Mouse (Mus musculus) midbrain, embryonic 10.5 days (tissue): Measurements from ENCODE around the gene Bpifa2. TPM values are rescaled to one million over a fixed set of nuclear protein-coding genes. Genes with fewer than 3 reads are reported as not detected.
A peak's percentile ranks its signal among the peaks of the same experiment; 100 is the strongest.

Experiments used
- DNase-seq: peaks from one replicate; pipeline ENCODE4 v3.0.0-alpha.2; 2017; ENCODE audit warnings: low spot score
- H3K27ac ChIP-seq: fragments of 300-500 bp; sonication (generic); replicated peaks from 2 replicates; pipeline ENCODE4 v1.5.1; 2016; ENCODE audit warnings: mild to moderate bottlenecking
- H3K27me3 ChIP-seq: fragments of 300-500 bp; sonication (generic); 2 replicates; pipeline ENCODE4 v1.6.1; 2016; ENCODE audit warnings: low read depth, mild to moderate bottlenecking; ENCODE audit not compliant: poor library complexity, severe bottlenecking
- H3K36me3 ChIP-seq: fragments of 300-500 bp; sonication (generic); 2 replicates; pipeline ENCODE4 v1.6.1; 2016; ENCODE audit warnings: mild to moderate bottlenecking, moderate library complexity
- H3K4me1 ChIP-seq: fragments of 300-500 bp; sonication (generic); 2 replicates; pipeline ENCODE4 v1.6.1; 2016
- H3K4me3 ChIP-seq: fragments of 300-500 bp; sonication (generic); 2 replicates; pipeline ENCODE4 v1.5.1; 2016; ENCODE audit warnings: mild to moderate bottlenecking, moderate library complexity
- H3K9me3 ChIP-seq: fragments of 300-500 bp; sonication (generic); replicated peaks from 2 replicates; pipeline ENCODE4 v1.6.1; 2016; ENCODE audit warnings: mild to moderate bottlenecking
- WGBS: fragments of 180-500 bp; shearing (Covaris S2); methylation state at CpG from one replicate; pipeline ENCODE4 v1.1.7; 2016; 5-methylcytosine and 5-hydroxymethylcytosine counted together
- polyA plus RNA-seq: library from polyadenylated mRNA; unstranded; fragments of >200 nt; fragmentation: Nextera tagmentation; extraction: Ambion mirVana; gene quantifications from 2 replicates; pipeline ENCODE4 v1.2.1, GENCODE M21; 2016

Gene Bpifa2
- polyA plus RNA-seq = not detected in 2 replicates

DNA sequence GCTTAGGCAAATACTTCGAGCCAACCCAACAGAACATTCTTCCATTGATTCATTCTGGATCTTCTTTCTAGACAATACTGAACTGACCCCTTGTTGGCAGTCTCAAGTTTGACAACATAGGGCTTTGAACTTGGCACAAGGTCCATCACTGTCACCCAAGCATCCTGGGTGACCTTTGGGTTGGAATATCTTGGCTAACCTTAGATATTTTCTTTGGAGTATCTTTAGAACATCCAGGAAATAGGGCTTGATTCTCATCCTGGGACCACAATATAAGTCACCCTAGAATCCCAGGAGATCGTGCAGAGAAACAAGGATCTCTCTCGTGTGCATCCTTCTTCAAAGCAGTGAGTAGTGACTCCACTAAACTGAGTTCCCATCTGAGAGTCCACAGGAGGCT is at the start of gene Bpifa2:
Bpifa2 (plus strand) TSS at position 301 of the 400 bp plus-strand sequence.
- no peaks in the 10 kb centered on the region for H3K9me3 ChIP-seq
- WGBS = 88% methylated on average over 3 of the region's 3 CpGs
- no peak for DNase-seq

DNA sequence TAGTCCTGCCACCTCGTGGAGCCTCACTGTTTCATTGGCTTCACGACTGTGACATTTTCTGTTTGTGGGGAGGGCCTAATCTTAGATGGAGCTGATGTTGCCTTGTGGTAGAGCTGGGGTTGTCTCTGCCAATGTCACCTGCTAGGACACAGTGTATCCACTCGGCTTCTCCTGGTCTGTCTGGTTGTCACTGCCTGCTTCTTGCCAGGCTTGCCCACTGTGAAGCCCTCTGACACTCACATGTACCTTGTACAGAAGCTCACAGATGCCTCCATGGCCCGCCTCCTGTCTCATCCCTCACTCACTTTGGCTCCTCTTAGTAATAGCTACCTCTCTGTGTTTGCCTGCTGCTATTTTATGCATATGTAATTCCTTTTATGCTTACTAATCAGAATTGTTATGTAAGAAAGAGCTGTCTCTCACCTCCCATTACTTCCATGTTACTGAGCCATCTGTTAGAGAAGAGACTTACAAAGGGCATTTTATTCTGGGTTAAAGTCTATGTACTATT is 45.2 kb upstream of the Bpifa2 start:
- Histone ChIP-seq H3K36me3 (no peaks in the 10 kb centered on the region), H3K4me1 (no peaks in the 10 kb centered on the region), H3K27me3 (no peaks in the 10 kb centered on the region), H3K27ac (no peak overlapping the region), H3K9me3 (no peaks in the 10 kb centered on the region), H3K4me3 (no peak overlapping the region)
- no peak for DNase-seq
- 84% methylated on average over 4 of the region's 4 CpGs for WGBS

More for the DNA sequence above, at the start of gene Bpifa2:
- Histone ChIP-seq H3K27me3 (no peaks in the 10 kb centered on the region), H3K36me3 (no peaks in the 10 kb centered on the region), H3K4me3 (no peak within 1 kb of the TSS), H3K4me1 (peaks cover 10% of the 10 kb centered on the region), H3K27ac (no peak within 1 kb of the TSS)

DNA sequence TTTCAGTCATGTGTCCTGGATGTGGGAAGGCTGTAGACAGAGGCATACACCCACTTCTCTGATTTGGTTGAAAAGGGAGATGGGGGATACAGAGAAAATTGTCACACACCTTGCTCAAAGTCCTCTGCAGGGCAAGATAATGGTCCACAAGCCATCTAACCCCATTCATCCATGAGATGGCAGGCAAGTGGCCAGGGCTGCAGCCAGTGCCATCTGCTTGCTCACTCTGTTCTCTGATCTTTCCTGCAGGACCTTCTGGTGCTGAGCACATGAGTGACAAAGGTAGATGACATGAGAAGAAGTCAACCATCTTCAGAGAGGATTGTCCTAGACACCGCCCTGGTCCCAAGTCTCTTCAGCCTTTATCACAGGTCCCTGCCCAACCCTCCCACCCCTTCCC is 44.7 kb upstream of the Bpifa2 start:
- WGBS = 100% methylated on average over 1 of the region's 1 CpGs
- no peak overlapping the region for H3K4me3 ChIP-seq
- no peak for DNase-seq
- no peaks in the 10 kb centered on the region for H3K36me3 ChIP-seq
- no peaks in the 10 kb centered on the region for H3K9me3 ChIP-seq
- no peaks in the 10 kb centered on the region for H3K27me3 ChIP-seq
- H3K27ac ChIP-seq = no peak overlapping the region
- no peaks in the 10 kb centered on the region for H3K4me1 ChIP-seq

DNA sequence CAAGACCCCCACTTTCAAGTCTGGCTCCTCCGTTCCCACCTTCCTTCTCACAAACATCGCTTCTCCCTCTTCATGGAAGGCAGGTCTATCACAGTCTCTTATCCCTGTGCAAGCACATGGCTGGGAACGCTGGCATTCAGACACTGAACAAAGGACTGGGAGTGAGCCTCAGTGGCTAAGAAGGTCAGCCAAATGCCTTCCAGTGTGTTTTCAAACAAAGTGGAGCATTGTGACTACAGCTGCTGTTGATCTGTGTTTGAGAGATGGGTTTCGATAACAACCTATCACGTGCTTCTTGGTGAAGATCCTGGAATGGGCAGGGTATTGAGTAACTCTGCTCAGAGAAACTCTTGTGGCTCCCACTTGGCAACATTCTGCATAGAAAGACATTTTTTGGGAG is 37.8 kb upstream of the Bpifa2 start:
- Histone ChIP-seq H3K4me3 (no peak overlapping the region), H3K4me1 (no peaks in the 10 kb centered on the region), H3K27me3 (no peaks in the 10 kb centered on the region), H3K27ac (no peak overlapping the region), H3K36me3 (no peaks in the 10 kb centered on the region), H3K9me3 (no peaks in the 10 kb centered on the region)
- DNase-seq = no peak
- WGBS = 74% methylated on average over 5 of the region's 5 CpGs

GRCm38 (mm10) chr2:153974582-153974981 is 33.5 kb upstream of the Bpifa2 start, which contains the start of gene Bpifa6:
Gene Bpifa6 (plus strand): TSS chr2:153974945.
- H3K9me3 ChIP-seq = no peaks in the 10 kb centered on the region

DNA sequence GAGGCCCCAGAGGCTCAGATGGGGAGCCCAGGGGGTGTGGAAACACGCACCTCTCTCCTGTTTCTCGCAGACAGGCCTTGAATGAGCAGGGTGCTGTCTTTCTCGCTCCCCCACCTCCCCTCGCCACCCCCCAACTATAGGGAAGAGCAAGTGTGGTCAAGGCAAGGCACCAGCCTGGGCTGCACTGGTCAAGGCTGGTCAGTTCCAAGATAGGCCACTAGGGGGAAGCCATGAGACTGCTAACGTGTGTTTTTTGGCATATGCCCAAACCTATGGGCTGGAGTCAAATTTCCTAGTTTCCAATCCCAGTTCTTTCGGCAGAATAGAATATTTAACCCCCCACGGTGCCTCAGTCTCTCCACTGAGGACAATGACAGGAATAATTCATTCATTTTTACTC is 12.3 kb upstream of the Bpifa2 start:
- 10% methylated on average over 7 of the region's 7 CpGs for WGBS
- peak; percentile 73 for DNase-seq
- Histone ChIP-seq H3K9me3 (no peaks in the 10 kb centered on the region), H3K27ac (no peak overlapping the region), H3K4me3 (no peak overlapping the region), H3K4me1 (no peaks in the 10 kb centered on the region), H3K27me3 (no peaks in the 10 kb centered on the region), H3K36me3 (no peaks in the 10 kb centered on the region)

More at GRCm38 (mm10) chr2:153974582-153974981, 33.5 kb upstream of the Bpifa2 start, which contains the start of gene Bpifa6:
- H3K4me3 ChIP-seq = no peak within 1 kb of the TSS
- WGBS = 90% methylated on average over 5 of the region's 5 CpGs
- H3K36me3 ChIP-seq = no peaks in the 10 kb centered on the region
- no peak within 1 kb of the TSS for H3K27ac ChIP-seq
- no peaks in the 10 kb centered on the region for H3K27me3 ChIP-seq
- DNase-seq = no peak
- H3K4me1 ChIP-seq = no peaks in the 10 kb centered on the region

DNA sequence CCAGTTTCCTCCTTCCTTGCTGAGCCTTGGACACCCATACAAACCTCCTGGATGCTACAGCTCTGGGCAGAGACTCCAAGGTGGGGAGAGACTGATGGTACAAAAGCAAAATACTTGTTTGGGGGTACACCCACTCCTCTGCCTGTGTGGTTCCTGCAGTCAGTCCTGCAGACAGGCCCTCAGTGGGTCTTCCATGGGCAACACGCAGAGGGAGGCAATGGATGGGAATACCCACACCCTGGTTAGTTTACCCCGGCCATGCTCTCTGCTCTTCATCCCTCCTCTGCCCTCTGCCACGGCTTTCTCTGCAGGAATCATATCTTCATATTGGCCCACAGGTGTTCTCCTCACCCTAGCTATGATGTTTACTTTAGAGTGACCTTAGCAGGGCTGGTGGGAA is 7.6 kb upstream of the Bpifa2 start:
- Histone ChIP-seq H3K4me3 (no peak overlapping the region), H3K9me3 (no peaks in the 10 kb centered on the region), H3K27ac (no peak overlapping the region), H3K27me3 (no peaks in the 10 kb centered on the region), H3K4me1 (peaks cover 10% of the 10 kb centered on the region), H3K36me3 (no peaks in the 10 kb centered on the region)
- WGBS = 88% methylated on average over 3 of the region's 3 CpGs
- DNase-seq = no peak

DNA sequence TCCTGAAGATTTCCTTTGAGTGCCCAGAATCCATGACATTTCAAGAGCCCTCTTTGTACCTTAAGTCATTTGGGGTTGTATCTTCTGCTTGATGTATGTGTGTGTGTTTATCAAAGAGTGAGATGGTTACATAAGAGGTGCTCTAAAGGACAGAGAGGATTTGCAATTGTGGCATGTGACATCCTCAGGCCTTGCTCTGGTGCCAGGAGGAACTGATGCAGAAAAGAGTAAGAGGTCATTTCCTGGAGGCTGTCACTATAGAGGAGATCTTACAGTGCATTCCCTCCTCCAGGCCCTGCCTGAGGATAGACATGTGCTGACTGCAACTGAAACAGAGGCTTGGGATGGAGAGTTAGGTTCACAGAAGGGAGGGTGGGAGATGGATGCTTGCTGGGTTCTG is 7.0 kb upstream of the Bpifa2 start:
- Histone ChIP-seq H3K4me1 (peaks cover 10% of the 10 kb centered on the region), H3K4me3 (no peak overlapping the region), H3K27me3 (no peaks in the 10 kb centered on the region), H3K36me3 (no peaks in the 10 kb centered on the region), H3K27ac (no peak overlapping the region), H3K9me3 (no peaks in the 10 kb centered on the region)
- DNase-seq = no peak

DNA sequence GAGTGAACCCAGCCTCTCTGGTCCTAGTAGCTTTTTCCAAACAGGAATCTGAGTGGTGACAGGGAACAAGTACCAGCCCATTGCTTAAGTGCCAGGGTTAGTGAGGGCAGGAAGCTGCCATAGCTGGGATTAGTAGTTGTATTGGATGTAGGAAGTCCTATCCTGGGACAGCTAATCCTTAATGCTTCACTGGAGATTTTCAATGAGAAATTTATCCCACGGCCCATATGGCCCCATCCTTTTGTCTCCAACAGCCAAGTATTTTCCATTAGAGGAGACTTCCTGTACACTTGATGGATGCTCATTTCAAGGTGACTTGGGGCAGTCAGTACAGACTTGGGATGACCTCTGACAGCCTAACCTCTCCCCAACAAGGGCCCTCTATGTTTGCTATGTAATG is 3.6 kb upstream of the Bpifa2 start:
- Histone ChIP-seq H3K27ac (no peak overlapping the region), H3K4me1 (peaks cover 10% of the 10 kb centered on the region), H3K4me3 (no peak overlapping the region), H3K9me3 (no peaks in the 10 kb centered on the region), H3K27me3 (no peaks in the 10 kb centered on the region), H3K36me3 (no peaks in the 10 kb centered on the region)
- 24% methylated on average over 1 of the region's 1 CpGs for WGBS
- no peak for DNase-seq

GRCm38 (mm10) chr2:154005094-154005493 is 3.0 kb upstream of the Bpifa2 start:
- no peak overlapping the region for H3K27ac ChIP-seq
- no peak for DNase-seq
- no peak overlapping the region for H3K4me3 ChIP-seq
- no peaks in the 10 kb centered on the region for H3K27me3 ChIP-seq
- no peaks in the 10 kb centered on the region for H3K36me3 ChIP-seq
- WGBS = 81% methylated on average over 1 of the region's 1 CpGs
- H3K9me3 ChIP-seq = no peaks in the 10 kb centered on the region
- peaks cover 10% of the 10 kb centered on the region for H3K4me1 ChIP-seq

GRCm38 (mm10) chr2:154005734-154006133 is 2.3 kb upstream of the Bpifa2 start:
- Histone ChIP-seq H3K27me3 (no peaks in the 10 kb centered on the region), H3K27ac (no peak overlapping the region), H3K4me1 (peaks cover 10% of the 10 kb centered on the region), H3K4me3 (no peak overlapping the region), H3K9me3 (no peaks in the 10 kb centered on the region), H3K36me3 (no peaks in the 10 kb centered on the region)
- DNase-seq = no peak
- WGBS = 85% methylated on average over 4 of the region's 4 CpGs

- H3K4me3 ChIP-seq = no peak overlapping the region
- WGBS = 87% methylated on average over 2 of the region's 2 CpGs
- H3K36me3 ChIP-seq = no peaks in the 10 kb centered on the region
- H3K27ac ChIP-seq = no peak overlapping the region
- peaks cover 10% of the 10 kb centered on the region for H3K4me1 ChIP-seq
- H3K27me3 ChIP-seq = no peaks in the 10 kb centered on the region
- H3K9me3 ChIP-seq = no peaks in the 10 kb centered on the region
- no peak for DNase-seq
These were observed 1.7 kb upstream of the Bpifa2 start for GRCm38 (mm10) chr2:154006331-154006730.

DNA sequence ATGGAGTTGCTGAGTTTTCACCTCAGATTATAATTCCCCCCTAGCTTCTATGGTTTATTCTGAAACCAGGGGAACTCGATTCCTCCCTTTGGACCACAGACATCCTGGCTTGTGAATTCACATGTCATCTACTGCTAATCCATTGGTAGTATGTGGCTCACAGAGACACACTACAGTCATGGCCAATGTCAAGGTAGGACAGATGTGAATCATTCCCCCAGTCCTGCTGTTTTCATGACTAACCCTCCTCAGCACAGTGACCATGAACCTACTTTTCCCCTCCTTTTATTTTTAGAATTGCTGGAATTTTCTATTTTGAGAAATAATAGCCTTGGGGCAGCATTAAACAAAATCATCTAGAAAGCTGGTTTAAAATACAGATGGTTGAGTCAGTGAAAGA is 684 bp upstream of the Bpifa2 start:
- Histone ChIP-seq H3K9me3 (no peaks in the 10 kb centered on the region), H3K36me3 (no peaks in the 10 kb centered on the region), H3K4me1 (peaks cover 10% of the 10 kb centered on the region), H3K4me3 (no peak overlapping the region), H3K27me3 (no peaks in the 10 kb centered on the region), H3K27ac (no peak overlapping the region)
- WGBS = 80% methylated on average over 1 of the region's 1 CpGs
- no peak for DNase-seq

DNA sequence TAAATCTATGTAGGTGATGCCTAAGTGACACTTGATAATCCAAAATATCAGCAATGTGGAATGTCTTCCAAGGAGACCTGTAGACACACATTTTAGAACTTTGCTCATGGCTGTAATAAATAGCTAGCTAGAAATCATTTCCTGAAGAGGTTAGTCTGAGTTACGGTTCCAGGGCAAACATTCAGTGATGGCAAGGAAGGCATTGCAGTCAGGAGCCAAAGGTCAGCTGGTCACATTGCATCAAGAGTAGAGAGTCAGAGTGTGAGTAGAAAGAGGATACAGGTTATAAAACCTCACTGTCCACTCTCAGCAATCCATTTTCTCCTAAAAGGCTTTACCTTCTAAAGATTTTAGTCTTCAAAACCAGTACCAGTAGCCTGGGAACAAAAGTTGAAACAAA is 9.9 kb downstream of the Bpifa2 start:
- no peaks in the 10 kb centered on the region for H3K36me3 ChIP-seq
- no peak overlapping the region for H3K27ac ChIP-seq
- no peak for DNase-seq
- 87% methylated on average over 1 of the region's 1 CpGs for WGBS
- H3K27me3 ChIP-seq = no peaks in the 10 kb centered on the region
- H3K9me3 ChIP-seq = no peaks in the 10 kb centered on the region
- H3K4me3 ChIP-seq = no peak overlapping the region
- H3K4me1 ChIP-seq = no peaks in the 10 kb centered on the region
